ENCODE assay signal across 29 mouse cellular contexts in the genomic region with DNA sequence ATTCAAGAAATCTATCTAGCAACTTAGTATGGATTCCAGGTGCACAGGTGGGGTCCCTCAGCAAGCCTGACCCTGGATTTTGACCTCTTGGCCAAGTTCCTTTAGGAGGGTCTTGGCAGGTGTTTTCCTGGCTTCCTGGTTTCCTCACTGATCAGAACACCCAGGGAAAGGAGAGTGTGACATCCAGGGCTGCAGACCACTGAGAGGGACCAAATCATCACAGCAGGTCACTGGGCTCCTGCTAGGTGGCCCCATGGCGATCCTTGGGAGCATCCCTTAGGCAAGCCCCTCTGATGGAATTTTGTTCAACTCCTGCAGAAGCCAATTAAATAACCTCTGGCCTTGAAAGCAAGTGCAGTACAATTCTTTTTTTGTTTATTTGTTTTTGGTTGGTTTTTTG. TPM values are rescaled to one million over a fixed set of nuclear protein-coding genes. Genes with fewer than 3 reads are reported as not detected.
DNase-seq lines count a peak whose midpoint lies in the region; ATAC-seq and TF ChIP-seq lines count a peak whose summit lies in the region.
"Had no signal": no experiment of that assay in that cellular context is flagged by ENCODE, and none has a peak within 500 bp of the region (broad histone marks: within the 10 kb centered on the region; RNA-seq: fewer than 3 reads in every experiment).

No protein-coding gene starts in this region.

- no peak for TF ChIP-seq EP300 in liver, embryonic 14.5 days (IDR thresholded peaks at IDR 0.05; ENCODE audit: low read depth)
- TF ChIP-seq EP300 in liver, postnatal 0 days (IDR thresholded peaks at IDR 0.05; ENCODE audit: low read depth): no peak

- TF ChIP-seq CTCF in liver, embryonic 14.5 days (IDR thresholded peaks at IDR 0.05; ENCODE audit: low read depth): no peak
- TF ChIP-seq CTCF in liver, postnatal 0 days (IDR thresholded peaks at IDR 0.05; ENCODE audit: low read depth): no peak

- H3K36me3 ChIP-seq in liver, embryonic 12.5 days: no peaks in the 10 kb centered on the region
- H3K36me3 ChIP-seq in liver, embryonic 14.5 days (replicated peaks; ENCODE audit: control insufficient read depth, insufficient read depth, low read depth): no peaks in the 10 kb centered on the region
- H3K36me3 ChIP-seq in liver, postnatal 0 days (replicated peaks; ENCODE audit: insufficient read depth, low read length): no peaks in the 10 kb centered on the region
- H3K36me3 ChIP-seq: forebrain, embryonic 10.5 days; heart, embryonic 10.5 days; heart, embryonic 13.5 days had no signal

- peak overlapping the region; percentile 33 for H3K4me2 ChIP-seq in liver, embryonic 12.5 days
- peak overlapping the region; percentile 77 for H3K4me2 ChIP-seq in liver, embryonic 14.5 days (ENCODE audit: low read depth)
- H3K4me2 ChIP-seq in liver, postnatal 0 days (ENCODE audit: low read depth, low read length): no peak overlapping the region
- H3K4me2 ChIP-seq: heart, embryonic 13.5 days; hindbrain, embryonic 14.5 days had no signal

- no peak for ATAC-seq in cerebellum, adult (ENCODE audit: insufficient number of reproducible peaks, low FRiP score, low TSS enrichment)
- ATAC-seq in liver, embryonic 12.5 days: no peak
- ATAC-seq in liver, embryonic 14.5 days (ENCODE audit: insufficient read depth): no peak
- no peak for ATAC-seq in liver, postnatal 0 days
- ATAC-seq: forebrain, embryonic 14.5 days; forebrain, postnatal 0 days; hindbrain, postnatal 0 days; inflammation-experienced regulatory T-cells, adult 6 months; intestine, embryonic 16.5 days had no signal

- H3K9me3 ChIP-seq in liver, embryonic 12.5 days (replicated peaks): no peaks in the 10 kb centered on the region
- no peaks in the 10 kb centered on the region for H3K9me3 ChIP-seq in liver, embryonic 14.5 days (ENCODE audit: control insufficient read depth, low read length)
- H3K9me3 ChIP-seq in liver, postnatal 0 days (ENCODE audit: low read length): no peaks in the 10 kb centered on the region
- H3K9me3 ChIP-seq: forebrain, embryonic 10.5 days; G1E; heart, embryonic 10.5 days; heart, embryonic 13.5 days had no signal

- peak overlapping the region; percentile 100 for H3K27ac ChIP-seq in liver, embryonic 12.5 days
- H3K27ac ChIP-seq in liver, embryonic 14.5 days: peak overlapping the region; percentile 67
- H3K27ac ChIP-seq in liver, postnatal 0 days (ENCODE audit: low read depth): peak overlapping the region; percentile 91; the same call in 1 of the 2 replicates
- H3K27ac ChIP-seq: forebrain, embryonic 10.5 days; heart, adult 2 months; heart, embryonic 13.5 days; hindbrain, embryonic 14.5 days had no signal

- peak; percentile 18 for DNase-seq in cerebellum, adult 8-10 months
- DNase-seq in liver: no peak
- no peak for DNase-seq in liver, embryonic 14.5 days (ENCODE audit: low read depth in 3 of 3, low spot score in 3 of 3)
- DNase-seq in liver, postnatal 0 days: no peak
- DNase-seq in lung, postnatal 25 days (ENCODE audit: low spot score): no peak
- DNase-seq: adrenal gland, adult 2 months; B cell, adult 2 months; forebrain, postnatal 0 days; gastrocnemius, postnatal 25 days; heart, adult 2 months; heart, postnatal 14 days; heart, postnatal 4 days had no signal

- H3K4me3 ChIP-seq in liver, embryonic 12.5 days: no peak overlapping the region
- H3K4me3 ChIP-seq in liver, embryonic 14.5 days (ENCODE audit: insufficient read depth in 1 of 2, low read depth in 2 of 2, low read length in 2 of 2): no peak overlapping the region
- H3K4me3 ChIP-seq in liver, postnatal 0 days (ENCODE audit: low read depth, low read length): no peak overlapping the region
- H3K4me3 ChIP-seq: forebrain, embryonic 10.5 days; heart, adult 2 months; heart, embryonic 10.5 days; heart, embryonic 13.5 days had no signal

- peaks cover 69% of the 10 kb centered on the region for H3K4me1 ChIP-seq in liver, embryonic 12.5 days
- peaks cover 41 to 54% of the 10 kb centered on the region in 2 experiments for H3K4me1 ChIP-seq in liver, embryonic 14.5 days (replicated peaks; ENCODE audit: control insufficient read depth in 2 of 2, insufficient read depth in 2 of 2, low read length in 1 of 2)
- H3K4me1 ChIP-seq in liver, postnatal 0 days (ENCODE audit: insufficient read depth): peaks cover 51% of the 10 kb centered on the region

- peak overlapping the region; percentile 95; the same call in 1 of the 2 replicates for H3K9ac ChIP-seq in liver, embryonic 12.5 days
- peak overlapping the region; percentile 46 for H3K9ac ChIP-seq in liver, embryonic 14.5 days (replicated peaks)
- no peak overlapping the region for H3K9ac ChIP-seq in liver, postnatal 0 days (replicated peaks)
- H3K9ac ChIP-seq: forebrain, postnatal 0 days; heart, embryonic 13.5 days; hindbrain, embryonic 14.5 days had no signal

- WGBS in liver, embryonic 12.5 days (ENCODE audit: insufficient replicate concordance): 90% methylated on average over 1 of the region's 1 CpGs
- WGBS in liver, embryonic 14.5 days (ENCODE audit: insufficient replicate concordance): 78% methylated on average over 1 of the region's 1 CpGs
- WGBS in liver, postnatal 0 days (ENCODE audit: insufficient replicate concordance): 90% methylated on average over 1 of the region's 1 CpGs

- no peaks in the 10 kb centered on the region for H3K27me3 ChIP-seq in liver, embryonic 12.5 days (replicated peaks)
- no peaks in the 10 kb centered on the region for H3K27me3 ChIP-seq in liver, embryonic 14.5 days (ENCODE audit: control insufficient read depth, insufficient read depth, low read length)
- H3K27me3 ChIP-seq in liver, postnatal 0 days (ENCODE audit: insufficient read depth, low read length): no peaks in the 10 kb centered on the region
- H3K27me3 ChIP-seq: CH12.LX had no signal

RNA-seq across cellular contexts. Expression of a gene that starts 2.5 kb away (rescaled TPM):
- not detected in 2 replicates for polyA plus RNA-seq in liver, embryonic 12.5 days (2016; fragmentation: Nextera tagmentation; extraction: Ambion mirVana)
- not detected in 2 replicates for polyA plus RNA-seq in liver, embryonic 14.5 days (2012; rRNA removed)
- polyA plus RNA-seq in liver, embryonic 14.5 days (2014; fragmentation: Nextera tagmentation; extraction: Ambion mirVana): not detected in 2 replicates
- polyA plus RNA-seq in liver, postnatal 0 days (2015; fragmentation: Nextera tagmentation; extraction: Ambion mirVana): not detected in 2 replicates
- polyA plus RNA-seq: adrenal gland, adult 2 months; embryonic facial prominence, embryonic 11.5 days; embryonic facial prominence, embryonic 14.5 days; forebrain, embryonic 10.5 days; forebrain, embryonic 14.5 days; forebrain, postnatal 0 days; frontal cortex, adult 2 months; G1E; heart, adult 2 months; heart, embryonic 10.5 days; heart, embryonic 13.5 days; heart, embryonic 16.5 days; hindbrain, embryonic 11.5 days; hindbrain, embryonic 14.5 days; hindbrain, postnatal 0 days; inflammation-experienced regulatory T-cells, adult 6 months; intestine, embryonic 16.5 days had no signal

RNA-seq across cellular contexts. Expression of a gene that starts 39.7 kb away (rescaled TPM):
- polyA plus RNA-seq in liver, embryonic 12.5 days (2016; fragmentation: Nextera tagmentation; extraction: Ambion mirVana): 9.3 and 9.8 TPM in 2 replicates
- 5.7 and 6.0 TPM in 2 replicates for polyA plus RNA-seq in liver, embryonic 14.5 days (2012; rRNA removed)
- polyA plus RNA-seq in liver, embryonic 14.5 days (2014; fragmentation: Nextera tagmentation; extraction: Ambion mirVana): 3.7 and 4.4 TPM in 2 replicates
- polyA plus RNA-seq in liver, postnatal 0 days (2015; fragmentation: Nextera tagmentation; extraction: Ambion mirVana): 1.7 and 1.9 TPM in 2 replicates
